Mouse (Mus musculus) CH12.LX (cell line): ENCODE data around the gene Cand1. TPM values are rescaled to one million over a fixed set of nuclear protein-coding genes. Genes with fewer than 3 reads are reported as not detected.

Source experiments
- DNase-seq: peaks from one replicate; pipeline ENCODE4 v3.0.0-alpha.2; 2013; ENCODE audit errors: extremely low read depth
- H3K27ac ChIP-seq: 2 replicates; pipeline ENCODE4 v1.5.1; 2012; ENCODE audit warnings: low read depth, mild to moderate bottlenecking, control low read depth, moderate library complexity; ENCODE audit not compliant: insufficient read depth
- H3K27me3 ChIP-seq: replicated peaks from 2 replicates; pipeline ENCODE3; 2012; ENCODE audit warnings: inconsistent platforms
- H3K36me3 ChIP-seq, 2 experiments: replicated peaks in 1 of 2; 2 replicates each; pipeline versions ENCODE3 to v1.6.1; 2012; ENCODE audit warnings: inconsistent platforms in 1 of 2, low read length in 1 of 2, mild to moderate bottlenecking in 1 of 2, mixed read lengths in 1 of 2, moderate library complexity in 1 of 2; ENCODE audit not compliant: control insufficient read depth in 1 of 2, insufficient read depth in 1 of 2
- H3K4me1 ChIP-seq, 2 experiments: 2 replicates each; pipeline ENCODE4 v1.6.1; 2012; ENCODE audit warnings: inconsistent platforms in 1 of 2, moderate library complexity in 1 of 2; ENCODE audit not compliant: insufficient read depth in 2 of 2, control insufficient read depth in 1 of 2
- H3K4me2 ChIP-seq: 2 replicates; pipeline ENCODE4 v1.6.1; 2012; ENCODE audit warnings: low read depth, mild to moderate bottlenecking, control low read depth; ENCODE audit not compliant: poor library complexity, insufficient read depth, severe bottlenecking
- H3K4me3 ChIP-seq, 3 experiments: fragments of 150-350 bp in 1 of 3; sonication (generic) in 1 of 3; replicated peaks in 1 of 3; 2 replicates each; pipeline versions ENCODE3 to v1.5.1; 2011 to 2012; ENCODE audit warnings: low read depth in 2 of 3, low read length in 2 of 3, mild to moderate bottlenecking in 2 of 3, moderate library complexity in 2 of 3, control low read depth in 1 of 3, improper control_type of control experiment in 1 of 3, inconsistent platforms in 1 of 3, mixed read lengths in 1 of 3; ENCODE audit not compliant: poor library complexity in 1 of 3
- H3K79me2 ChIP-seq: replicated peaks from 2 replicates; pipeline ENCODE4 v1.6.1; 2012; ENCODE audit warnings: mild to moderate bottlenecking, moderate library complexity; ENCODE audit not compliant: control insufficient read depth, poor library complexity, insufficient read depth, severe bottlenecking; ENCODE audit errors: extremely low read depth
- H3K9ac ChIP-seq: 2 replicates; pipeline ENCODE4 v1.6.1; 2012; ENCODE audit warnings: low read depth, mild to moderate bottlenecking, control low read depth, moderate library complexity; ENCODE audit not compliant: insufficient read depth
- H3K9me3 ChIP-seq: replicated peaks from 2 replicates; pipeline ENCODE3; 2012; ENCODE audit warnings: low read length, inconsistent platforms, mixed read lengths
- CHD2 ChIP-seq: IDR thresholded peaks from 2 replicates; pipeline ENCODE4 v1.6.1; 2011; ENCODE audit warnings: low read length, improper control_type of control experiment
- ELF1 ChIP-seq: IDR thresholded peaks from 2 replicates; pipeline ENCODE4 v1.6.1; 2014; ENCODE audit warnings: low read depth, mild to moderate bottlenecking, inconsistent platforms, low read length, improper control_type of control experiment
- EP300 ChIP-seq: IDR thresholded peaks from 2 replicates; pipeline ENCODE4 v1.6.1; 2011; ENCODE audit warnings: low read length, improper control_type of control experiment
- ETS1 ChIP-seq: conservative IDR thresholded peaks from 2 replicates; pipeline ENCODE4 v1.6.1; 2012; ENCODE audit warnings: low read depth, mild to moderate bottlenecking, inconsistent platforms, low read length, improper control_type of control experiment, moderate library complexity
- GABPA ChIP-seq: IDR thresholded peaks from 2 replicates; pipeline ENCODE4 v1.6.1; 2012; ENCODE audit warnings: low read depth, low read length, improper control_type of control experiment, inconsistent platforms; ENCODE audit not compliant: insufficient replicate concordance
- HCFC1 ChIP-seq: IDR thresholded peaks from 2 replicates; pipeline ENCODE4 v1.6.1; 2012; ENCODE audit warnings: low read depth, mild to moderate bottlenecking, inconsistent platforms, low read length, improper control_type of control experiment
- JUN ChIP-seq: IDR thresholded peaks from 2 replicates; pipeline ENCODE4 v1.6.1; 2011; ENCODE audit warnings: low read depth, mild to moderate bottlenecking, low read length, improper control_type of control experiment, moderate library complexity; ENCODE audit not compliant: insufficient read depth
- MAFK ChIP-seq: IDR thresholded peaks from 2 replicates; pipeline ENCODE4 v1.6.1; 2011; ENCODE audit warnings: low read length, improper control_type of control experiment; ENCODE audit not compliant: insufficient replicate concordance
- MAX ChIP-seq: IDR thresholded peaks from 2 replicates; pipeline ENCODE4 v1.6.1; 2011; ENCODE audit warnings: low read length, improper control_type of control experiment
- MAZ ChIP-seq: IDR thresholded peaks from 2 replicates; pipeline ENCODE4 v1.6.1; 2012; ENCODE audit warnings: low read depth, mild to moderate bottlenecking, inconsistent platforms, low read length, improper control_type of control experiment, moderate library complexity
- MEF2A ChIP-seq: IDR thresholded peaks from 2 replicates; pipeline ENCODE4 v1.6.1; 2014; ENCODE audit warnings: low read depth, mild to moderate bottlenecking, inconsistent platforms, low read length, improper control_type of control experiment, borderline replicate concordance
- MYC ChIP-seq: IDR thresholded peaks from 2 replicates; pipeline ENCODE4 v1.6.1; 2011; ENCODE audit warnings: low read depth, mild to moderate bottlenecking, improper control_type of control experiment, low read length
- PAX5 ChIP-seq: IDR thresholded peaks from 2 replicates; pipeline ENCODE4 v1.6.1; 2012; ENCODE audit warnings: low read length, inconsistent platforms, mixed read lengths
- POLR2A ChIP-seq: IDR thresholded peaks from 2 replicates; pipeline ENCODE4 v1.6.1; 2011; ENCODE audit warnings: low read depth, mild to moderate bottlenecking, improper control_type of control experiment, low read length
- RAD21 ChIP-seq: IDR thresholded peaks from 2 replicates; pipeline ENCODE4 v1.6.1; 2011; ENCODE audit warnings: low read depth, mild to moderate bottlenecking, low read length, improper control_type of control experiment, moderate library complexity
- RCOR1 ChIP-seq: conservative IDR thresholded peaks from 2 replicates; pipeline ENCODE4 v1.6.1; 2012; ENCODE audit warnings: low read depth, mild to moderate bottlenecking, inconsistent platforms, low read length, improper control_type of control experiment
- SIN3A ChIP-seq: IDR thresholded peaks from 2 replicates; pipeline ENCODE4 v1.6.1; 2012; ENCODE audit warnings: low read length, improper control_type of control experiment, inconsistent platforms
- TBP ChIP-seq: conservative IDR thresholded peaks from 2 replicates; pipeline ENCODE4 v1.6.1; 2011; ENCODE audit warnings: low read depth, low read length, improper control_type of control experiment
- TCF12 ChIP-seq: IDR thresholded peaks from 2 replicates; pipeline ENCODE4 v1.6.1; 2014; ENCODE audit warnings: low read depth, mild to moderate bottlenecking, inconsistent platforms, low read length, improper control_type of control experiment
- UBTF ChIP-seq: IDR thresholded peaks from 2 replicates; pipeline ENCODE4 v1.6.1; 2012; ENCODE audit warnings: low read depth, mild to moderate bottlenecking, inconsistent platforms, low read length, improper control_type of control experiment, moderate library complexity
- USF2 ChIP-seq: conservative IDR thresholded peaks from 2 replicates; pipeline ENCODE4 v1.6.1; 2011; ENCODE audit warnings: low read depth, low read length, improper control_type of control experiment
- ZC3H11A ChIP-seq: IDR thresholded peaks from 2 replicates; pipeline ENCODE4 v1.6.1; 2012; ENCODE audit warnings: low read depth, mild to moderate bottlenecking, inconsistent platforms, low read length, improper control_type of control experiment
- ZKSCAN1 ChIP-seq: IDR thresholded peaks from 2 replicates; pipeline ENCODE4 v1.6.1; 2012; ENCODE audit warnings: low read depth, inconsistent platforms, low read length, improper control_type of control experiment, borderline replicate concordance
- ZNF384 ChIP-seq: IDR thresholded peaks from 2 replicates; pipeline ENCODE4 v1.6.1; 2012; ENCODE audit warnings: low read depth, low read length, improper control_type of control experiment, inconsistent platforms
- dilution Hi-C: fragments of 300-500 bp; cut with MboI; formaldehyde crosslinking; loops from 2 replicates; pipeline ENCODE4 v1.14.3; 2020; ENCODE audit warnings: low sequenced_read_pairs; ENCODE audit not compliant: extremely low pct_unique_long_range_greater_than_20kb, extremely low pct_ligation_motif_present
- in situ Hi-C: fragments of 300-500 bp; cut with MboI; formaldehyde crosslinking; loops from 3 replicates; pipeline ENCODE4 v1.14.3; 2019; ENCODE audit warnings: low sequenced_read_pairs, low pct_ligation_motif_present, low pct_unique_long_range_greater_than_20kb, mixed read lengths
- polyA plus RNA-seq: library from polyadenylated mRNA; unstranded; fragments of >175 nt; gene quantifications from 2 replicates; pipeline ENCODE4 v1.2.1, GENCODE M21; 2012; ENCODE audit warnings: low read depth; ENCODE audit not compliant: insufficient read length
- total RNA-seq, 2 experiments: library from RNA; depleted of rRNA; stranded (reverse); fragments of 300-350 nt in 1 of 2; fragments of >200 nt in 1 of 2; gene quantifications; 2 replicates each; pipeline ENCODE4 v1.2.3; 2012 to 2014

Cand1 gene
- total and polyA plus RNA-seq, 3 experiments = 71.2 to 126 (median 97.5) TPM

- H3K27me3 ChIP-seq = no peaks in the 10 kb centered on the region
- TF ChIP-seq MEF2A = no peak
- no peak for TF ChIP-seq USF2
- no peak for TF ChIP-seq MAFK
- no peak for TF ChIP-seq SIN3A
- no peak for TF ChIP-seq HCFC1
- no peak for TF ChIP-seq RAD21
- TF ChIP-seq EP300 = no peak
- no peak for TF ChIP-seq TBP
- no peak for TF ChIP-seq ZNF384
- TF ChIP-seq ZKSCAN1 = no peak
- TF ChIP-seq PAX5 = no peak
- no peak for TF ChIP-seq TCF12
- TF ChIP-seq RCOR1 = no peak
- no peak for TF ChIP-seq CHD2
- TF ChIP-seq JUN = no peak
- TF ChIP-seq UBTF = no peak
- no peak for TF ChIP-seq MYC
- TF ChIP-seq MAX = no peak
- TF ChIP-seq ZC3H11A = no peak
- dilution Hi-C loops = no loop called here
- H3K4me2 ChIP-seq = no peak overlapping the region
- no peak for DNase-seq
- peaks cover 44 to 86% of the 10 kb centered on the region in 2 experiments for H3K36me3 ChIP-seq
- in situ Hi-C loops = no loop called here
- H3K79me2 ChIP-seq = peaks cover 23% of the 10 kb centered on the region
- no peak overlapping the region for H3K9ac ChIP-seq
- no peaks in the 10 kb centered on the region for H3K9me3 ChIP-seq
- H3K4me1 ChIP-seq = peaks cover 0 to 10% of the 10 kb centered on the region in 2 experiments; a peak in 2 of 4 replicates
- no peak overlapping the region for H3K27ac ChIP-seq
- H3K4me3 ChIP-seq = no peak overlapping the region
These were observed 20.4 kb downstream of the Cand1 start for GRCm38 (mm10) chr10:119219415-119219814.

- in situ Hi-C loops = no loop called here
- TF ChIP-seq ELF1 (no peak), HCFC1 (no peak), POLR2A (no peak), ETS1 (no peak), USF2 (no peak), ZC3H11A (no peak), GABPA (no peak), JUN (no peak), MAZ (no peak), RCOR1 (no peak)
- TF ChIP-seq, all 38 proteins: peak for 0
- dilution Hi-C loops = no loop called here
- H3K4me1 ChIP-seq = peaks cover 0 to 6% of the 10 kb centered on the region in 2 experiments; a peak in 2 of 4 replicates
- DNase-seq = no peak
- H3K4me2 ChIP-seq = no peak overlapping the region
- no peak overlapping the region for H3K27ac ChIP-seq
- H3K4me3 ChIP-seq = no peak overlapping the region
- H3K36me3 ChIP-seq = peaks cover 50 to 87% of the 10 kb centered on the region in 2 experiments
- H3K9ac ChIP-seq = no peak overlapping the region
- H3K79me2 ChIP-seq = peaks cover 23% of the 10 kb centered on the region
- H3K9me3 ChIP-seq = no peaks in the 10 kb centered on the region
- no peaks in the 10 kb centered on the region for H3K27me3 ChIP-seq
These were observed 21.4 kb downstream of the Cand1 start for GRCm38 (mm10) chr10:119218274-119219080.
